Mouse (Mus musculus) lung, postnatal 0 days (tissue): Measurements from ENCODE around the gene Shroom3. TPM values are rescaled to one million over a fixed set of nuclear protein-coding genes. Genes with fewer than 3 reads are reported as not detected.

Source experiments
- ATAC-seq: fragments of 200-750 bp; cut with Nextera tagmentation; 2 replicates; pipeline ENCODE4 v1.8.0; 2017; ENCODE audit warnings: moderate library complexity
- DNase-seq: peaks from one replicate; pipeline ENCODE4 v3.0.0-alpha.2; 2016; ENCODE audit warnings: low spot score
- H3K27ac ChIP-seq: fragments of 300-500 bp; sonication (generic); 2 replicates; pipeline ENCODE4 v1.5.1; 2014; ENCODE audit warnings: antibody characterized with exemption, mild to moderate bottlenecking, low read length, mixed read lengths
- H3K27me3 ChIP-seq: fragments of 300-500 bp; sonication (generic); replicated peaks from 2 replicates; pipeline ENCODE4 v1.6.1; 2014; ENCODE audit warnings: low read length, mixed read lengths; ENCODE audit not compliant: insufficient read depth
- H3K36me3 ChIP-seq: fragments of 300-500 bp; sonication (generic); 2 replicates; pipeline ENCODE4 v1.6.1; 2014; ENCODE audit warnings: low read length, mixed read lengths; ENCODE audit not compliant: insufficient read depth
- H3K4me1 ChIP-seq: fragments of 300-500 bp; sonication (generic); 2 replicates; pipeline ENCODE4 v1.6.1; 2014; ENCODE audit warnings: antibody characterized with exemption, low read depth, low read length, mixed read lengths; ENCODE audit not compliant: insufficient read depth
- H3K4me2 ChIP-seq: fragments of 300-500 bp; sonication (generic); replicated peaks from 2 replicates; pipeline ENCODE4 v1.6.1; 2014; ENCODE audit warnings: low read depth, mild to moderate bottlenecking, low read length, moderate library complexity, mixed read lengths
- H3K4me3 ChIP-seq: fragments of 300-500 bp; sonication (generic); 2 replicates; pipeline ENCODE4 v1.5.1; 2014; ENCODE audit warnings: low read depth, low read length
- H3K9ac ChIP-seq: fragments of 300-500 bp; sonication (generic); replicated peaks from 2 replicates; pipeline ENCODE4 v1.6.1; 2014; ENCODE audit warnings: low read depth, mild to moderate bottlenecking
- H3K9me3 ChIP-seq: fragments of 300-500 bp; sonication (generic); 2 replicates; pipeline ENCODE4 v1.6.1; 2016; ENCODE audit warnings: low read length, mixed read lengths
- CTCF ChIP-seq: IDR thresholded peaks from 2 replicates; pipeline ENCODE4 v1.5.1; 2016; ENCODE audit warnings: antibody characterized with exemption, mild to moderate bottlenecking
- EP300 ChIP-seq: IDR thresholded peaks from 2 replicates; pipeline ENCODE4 v1.6.1; 2016; ENCODE audit warnings: antibody characterized with exemption, mild to moderate bottlenecking, control low read depth
- WGBS: fragments of 180-500 bp; shearing (Covaris S2); extraction: QIAGEN DNeasy Blood & Tissue Kit; methylation state at CpG from one replicate; pipeline ENCODE4 v1.1.7; 2014; 5-methylcytosine and 5-hydroxymethylcytosine counted together
- polyA plus RNA-seq: library from polyadenylated mRNA; unstranded; fragments of >200 nt; fragmentation: Nextera tagmentation; extraction: Ambion mirVana; gene quantifications from 2 replicates; pipeline ENCODE4 v1.2.1, GENCODE M21; 2015

Gene Shroom3
- polyA plus RNA-seq, 1 experiment from 2014 or later, result 8.8 TPM

DNA sequence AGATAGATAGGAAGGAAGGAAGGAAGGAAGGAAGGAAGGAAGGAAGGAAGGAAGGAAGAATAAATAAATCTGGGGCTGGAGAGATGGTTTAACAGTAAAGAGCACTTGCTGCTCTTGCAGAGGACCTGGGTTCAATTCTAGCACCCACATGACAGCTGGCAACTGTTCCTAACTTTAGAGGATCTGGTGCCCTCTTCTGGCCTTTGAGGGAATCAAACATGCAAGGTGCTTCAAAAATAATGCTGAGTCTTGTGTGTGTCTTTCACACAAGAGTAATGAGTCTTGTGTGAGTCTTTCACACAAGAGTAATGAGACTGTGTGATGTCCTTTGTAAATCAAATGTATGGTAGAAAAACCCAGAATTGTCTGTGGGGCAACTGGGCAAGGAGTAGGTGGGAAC lies 299.4 kb downstream of the Shroom3 start:
- TF ChIP-seq EP300 (no peak), CTCF (peak; percentile 62)
- Histone ChIP-seq H3K27me3 (no peaks in the 10 kb centered on the region), H3K27ac (no peak overlapping the region), H3K4me3 (no peak overlapping the region), H3K4me1 (no peaks in the 10 kb centered on the region), H3K9me3 (no peaks in the 10 kb centered on the region), H3K9ac (no peak overlapping the region), H3K36me3 (no peaks in the 10 kb centered on the region), H3K4me2 (no peak overlapping the region)
- DNase-seq (peak; percentile 13), ATAC-seq (no peak)

DNA sequence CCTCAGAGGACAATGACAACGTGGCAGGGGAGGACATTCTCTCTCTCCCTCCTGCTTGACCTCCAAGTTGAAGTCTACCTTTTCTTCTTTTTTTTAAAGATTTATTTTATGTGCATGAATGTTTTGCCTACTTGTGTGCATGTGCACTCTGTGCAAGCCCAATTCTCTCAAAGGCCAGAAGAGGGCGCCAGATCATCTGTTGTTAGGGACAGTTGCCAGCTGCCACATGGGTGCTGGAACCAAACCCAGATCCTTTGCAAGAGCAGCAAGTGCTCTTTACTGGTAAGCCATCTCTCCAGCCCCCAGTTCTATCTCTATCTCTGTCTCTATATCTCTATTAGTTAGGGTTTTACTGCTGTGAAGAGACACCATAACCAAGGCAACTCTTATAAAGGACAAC lies 300.7 kb downstream of the Shroom3 start:
- 25% methylated on average over 2 of the region's 2 CpGs for WGBS
- no peak for DNase-seq

DNA sequence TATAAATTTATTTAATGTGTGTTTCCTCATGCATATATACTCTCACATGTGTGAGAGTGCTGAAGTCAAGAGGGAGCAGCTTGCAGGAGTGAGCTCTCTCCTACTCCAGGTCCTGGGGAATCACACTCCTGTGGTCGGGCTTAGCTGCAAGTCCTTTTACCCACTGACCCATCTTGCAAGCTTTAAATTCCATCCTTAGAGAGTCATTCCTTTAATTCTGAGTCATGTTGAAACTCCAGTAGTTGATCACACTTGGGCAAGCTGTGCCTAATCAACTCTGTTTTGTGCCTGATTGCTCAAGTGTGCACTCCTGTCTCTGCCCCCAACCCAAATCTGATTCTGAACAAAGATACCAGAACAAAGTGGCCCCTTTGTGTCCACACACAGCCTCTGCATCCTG lies 301.5 kb downstream of the Shroom3 start:
- TF ChIP-seq CTCF, result no peak
- no peak; the same call in 1 of the 2 replicates for TF ChIP-seq EP300
- ATAC-seq, result peak; percentile 19; the same call in 1 of the 2 replicates
- 33% methylated on average over 1 of the region's 1 CpGs for WGBS

More for the DNA sequence above, 300.7 kb downstream of the Shroom3 start:
- Histone ChIP-seq H3K4me1 (no peaks in the 10 kb centered on the region), H3K36me3 (no peaks in the 10 kb centered on the region), H3K4me3 (no peak overlapping the region), H3K27me3 (no peaks in the 10 kb centered on the region), H3K9me3 (no peaks in the 10 kb centered on the region), H3K9ac (no peak overlapping the region), H3K27ac (no peak overlapping the region), H3K4me2 (no peak overlapping the region)
- TF ChIP-seq CTCF (peak; percentile 50), EP300 (no peak)
- no peak for ATAC-seq

DNA sequence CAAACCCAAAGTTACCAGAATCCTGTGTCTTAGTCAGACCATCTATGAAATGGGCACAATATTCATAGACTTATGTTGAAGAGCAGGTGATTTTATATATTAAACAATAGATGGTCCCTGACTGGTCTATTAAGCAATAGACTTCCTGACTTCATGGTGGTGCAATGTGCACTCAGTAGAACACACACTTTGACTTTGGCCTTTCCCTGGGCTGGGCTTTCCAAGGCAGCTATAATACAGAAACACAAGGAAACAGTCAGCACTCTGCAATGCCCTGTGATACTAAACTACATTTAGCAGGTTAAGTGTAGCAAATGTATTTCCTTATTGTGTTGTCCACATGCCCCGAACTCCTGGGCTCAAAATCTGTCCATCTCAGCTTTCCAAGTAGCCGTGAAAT lies 302.2 kb downstream of the Shroom3 start:
- no peaks in the 10 kb centered on the region for H3K27me3 ChIP-seq
- H3K4me2 ChIP-seq, result no peak overlapping the region
- no peaks in the 10 kb centered on the region for H3K9me3 ChIP-seq
- no peak overlapping the region for H3K4me3 ChIP-seq
- no peaks in the 10 kb centered on the region for H3K36me3 ChIP-seq
- DNase-seq, result peak; percentile 51
- 92% methylated on average over 2 of the region's 2 CpGs for WGBS
- ATAC-seq, result peak; percentile 32; the same call in 1 of the 2 replicates
- no peaks in the 10 kb centered on the region for H3K4me1 ChIP-seq
- H3K27ac ChIP-seq, result no peak overlapping the region
- TF ChIP-seq CTCF, result no peak
- TF ChIP-seq EP300, result 0 out of 2 replicates have a peak, but pooled peaks have one; percentile 18
- no peak overlapping the region for H3K9ac ChIP-seq

More for the DNA sequence above, 301.5 kb downstream of the Shroom3 start:
- Histone ChIP-seq H3K4me3 (no peak overlapping the region), H3K36me3 (no peaks in the 10 kb centered on the region), H3K27ac (no peak overlapping the region), H3K9ac (no peak overlapping the region), H3K4me2 (no peak overlapping the region), H3K9me3 (no peaks in the 10 kb centered on the region), H3K27me3 (no peaks in the 10 kb centered on the region), H3K4me1 (no peaks in the 10 kb centered on the region)
- DNase-seq, result peak; percentile 44

DNA sequence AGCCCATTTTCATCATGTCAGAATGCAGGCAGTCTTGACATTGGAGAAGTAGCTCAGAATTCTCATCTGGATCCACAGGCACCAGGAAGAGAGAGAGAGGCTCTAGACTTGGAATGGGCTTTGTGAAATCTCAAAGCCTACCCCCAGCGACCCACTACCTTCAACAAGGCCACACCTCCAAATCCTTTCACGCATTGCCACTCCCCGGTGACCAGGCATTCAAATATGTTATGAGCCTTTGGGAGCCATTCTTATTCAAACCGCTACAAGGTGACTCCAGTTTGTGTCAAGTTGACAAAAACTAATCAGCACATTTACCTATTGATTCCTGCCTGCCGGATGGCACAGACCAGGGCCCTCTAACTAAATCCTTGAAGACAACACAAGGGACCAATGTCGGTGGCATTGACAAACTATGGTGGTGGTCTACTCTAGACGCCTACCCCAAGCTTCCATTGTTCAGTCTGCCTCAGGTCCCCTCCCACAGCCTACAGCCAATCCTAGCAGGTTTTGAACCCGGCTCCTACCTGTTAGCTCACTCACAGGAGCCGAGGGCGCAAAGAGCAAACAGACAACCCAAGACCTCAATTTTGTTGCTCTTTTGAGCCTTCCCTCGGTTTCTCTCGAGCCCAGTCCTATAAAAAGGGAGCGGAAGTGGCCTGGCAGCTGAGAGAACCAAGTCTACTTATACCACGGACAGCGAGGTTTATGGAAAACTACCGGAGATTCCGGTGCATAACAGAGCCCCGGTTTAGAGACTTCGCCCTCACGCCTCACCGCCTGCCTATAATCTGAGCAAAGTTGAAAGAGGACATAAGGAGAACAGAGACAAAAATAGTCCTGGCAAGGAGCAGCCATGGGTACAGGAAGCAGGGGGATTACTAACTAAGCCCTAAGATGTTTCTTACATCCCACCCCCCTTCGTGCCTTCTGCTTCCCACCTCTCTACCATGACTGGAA lies 303.7 kb downstream of the Shroom3 start:
- Histone ChIP-seq H3K27ac (no peak overlapping the region), H3K4me3 (no peak overlapping the region), H3K9me3 (no peaks in the 10 kb centered on the region), H3K4me1 (no peaks in the 10 kb centered on the region), H3K36me3 (no peaks in the 10 kb centered on the region), H3K9ac (no peak overlapping the region), H3K4me2 (no peak overlapping the region), H3K27me3 (no peaks in the 10 kb centered on the region)
- no peak for TF ChIP-seq EP300
- TF ChIP-seq CTCF, result no peak
- DNase-seq (no peak), ATAC-seq (no peak)
- 90% methylated on average over 22 of the region's 22 CpGs for WGBS

DNA sequence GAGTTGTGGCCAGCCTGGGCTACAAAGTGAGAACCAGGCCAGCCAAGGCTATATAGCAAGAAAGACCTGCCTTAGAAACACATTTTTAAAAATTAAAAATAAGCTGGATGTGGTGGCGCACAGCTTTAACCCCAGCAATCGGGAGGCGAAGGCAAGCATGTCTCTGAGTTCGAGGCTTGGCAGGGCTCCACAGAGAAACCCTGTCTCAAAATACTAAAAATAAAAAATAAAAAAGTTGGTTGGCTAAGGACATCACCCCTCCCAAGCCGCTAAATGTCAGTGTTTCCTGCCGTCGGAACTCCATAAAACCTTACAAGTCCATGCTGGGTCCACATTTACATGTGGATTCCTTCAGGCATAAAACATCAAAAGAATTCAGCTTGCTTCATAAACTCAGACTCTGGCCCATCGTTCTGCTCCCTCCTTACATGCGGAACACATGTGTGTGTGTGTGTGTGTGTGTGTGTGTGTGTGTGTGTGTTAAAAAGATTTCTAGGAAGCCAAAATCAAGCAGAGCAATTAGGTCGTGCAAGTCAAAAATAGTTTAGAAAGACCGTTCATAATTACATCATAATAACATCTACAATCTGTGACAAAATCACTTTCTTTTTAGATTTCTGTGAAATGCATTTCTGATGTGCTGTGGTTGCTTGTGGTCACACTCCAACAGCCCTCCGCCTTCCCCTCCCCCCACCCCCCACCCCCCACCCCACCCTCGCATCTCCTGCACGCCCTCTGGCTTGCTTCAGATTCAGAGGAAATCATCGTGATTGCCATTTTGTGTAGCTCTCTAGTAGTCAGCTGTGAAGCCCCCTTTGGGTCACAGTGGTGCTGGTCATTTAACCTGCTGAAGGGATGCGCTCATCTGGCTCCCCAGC lies 304.9 kb downstream of the Shroom3 start:
- 51% methylated on average over 16 of the region's 16 CpGs for WGBS
- H3K9me3 ChIP-seq, result no peaks in the 10 kb centered on the region
- H3K27ac ChIP-seq, result no peak overlapping the region
- no peak overlapping the region for H3K9ac ChIP-seq
- no peaks in the 10 kb centered on the region for H3K36me3 ChIP-seq
- peak; percentile 65 for DNase-seq
- TF ChIP-seq CTCF (no peak), EP300 (no peak)
- H3K27me3 ChIP-seq, result no peaks in the 10 kb centered on the region
- peak; percentile 47 for ATAC-seq
- H3K4me3 ChIP-seq, result no peak overlapping the region
- no peak overlapping the region for H3K4me2 ChIP-seq
- no peaks in the 10 kb centered on the region for H3K4me1 ChIP-seq
